Mouse (Mus musculus): ENCODE data around the gene Cyp27a1. TPM values are rescaled to one million over a fixed set of nuclear protein-coding genes. Genes with fewer than 3 reads are reported as not detected.

Cyp27a1 gene
- 7.6 and 7.7 TPM in 2 replicates for polyA plus RNA-seq (2015; fragmentation: Nextera tagmentation; extraction: Ambion mirVana)

GRCm38 (mm10) chr1:74713099-74713858 lies at the start of gene Cyp27a1:
Gene Cyp27a1 (plus strand): TSS chr1:74713574.
- peak within 1 kb of the TSS; percentile 72 for H3K9ac ChIP-seq (replicated peaks; ENCODE audit: low read length)
- no peaks in the 10 kb centered on the region for H3K9me3 ChIP-seq (ENCODE audit: low read length)
- peaks cover 6% of the 10 kb centered on the region for H3K4me1 ChIP-seq (ENCODE audit: insufficient read depth, low read length)
- 0 out of 2 replicates have a peak within 1 kb of the TSS, but pooled peaks have one; percentile 31 for H3K27ac ChIP-seq (ENCODE audit: low read length)
- peak within 1 kb of the TSS; percentile 56 for H3K4me3 ChIP-seq (ENCODE audit: low read length)
- 2% methylated on average over 35 of the region's 35 CpGs for WGBS
- peak within 1 kb of the TSS; percentile 85 for H3K4me2 ChIP-seq (replicated peaks; ENCODE audit: low read depth, low read length)
- peak; percentile 91 for ATAC-seq (ENCODE audit: low FRiP score, low TSS enrichment)
- no peaks in the 10 kb centered on the region for H3K27me3 ChIP-seq (ENCODE audit: insufficient read depth, low read length)
- no peaks in the 10 kb centered on the region for H3K36me3 ChIP-seq (ENCODE audit: insufficient read depth, low read length)

- Histone ChIP-seq H3K36me3 (ENCODE audit: insufficient read depth, low read length) (no peaks in the 10 kb centered on the region), H3K9ac (replicated peaks; ENCODE audit: low read length) (no peak overlapping the region), H3K27ac (ENCODE audit: low read length) (no peak overlapping the region), H3K4me3 (ENCODE audit: low read length) (no peak overlapping the region), H3K9me3 (ENCODE audit: low read length) (no peaks in the 10 kb centered on the region), H3K4me1 (ENCODE audit: insufficient read depth, low read length) (peaks cover 12% of the 10 kb centered on the region), H3K4me2 (replicated peaks; ENCODE audit: low read depth, low read length) (no peak overlapping the region), H3K27me3 (ENCODE audit: insufficient read depth, low read length) (no peaks in the 10 kb centered on the region)
- WGBS: 56% methylated on average over 6 of the region's 6 CpGs
- ATAC-seq (ENCODE audit: low FRiP score, low TSS enrichment): no peak
Observed at GRCm38 (mm10) chr1:74665153-74665552, 48.2 kb upstream of the Cyp27a1 start.

- no peak for ATAC-seq (ENCODE audit: low FRiP score, low TSS enrichment)
- 88% methylated on average over 3 of the region's 3 CpGs for WGBS
Observed at GRCm38 (mm10) chr1:74668371-74668770, 45.0 kb upstream of the Cyp27a1 start.

GRCm38 (mm10) chr1:74672731-74673130 lies 40.6 kb upstream of the Cyp27a1 start:
- Histone ChIP-seq H3K9me3 (ENCODE audit: low read length) (no peaks in the 10 kb centered on the region), H3K9ac (replicated peaks; ENCODE audit: low read length) (no peak overlapping the region), H3K36me3 (ENCODE audit: insufficient read depth, low read length) (peaks cover 6% of the 10 kb centered on the region; the same call in 1 of the 2 replicates), H3K4me1 (ENCODE audit: insufficient read depth, low read length) (no peaks in the 10 kb centered on the region), H3K4me2 (replicated peaks; ENCODE audit: low read depth, low read length) (no peak overlapping the region), H3K27me3 (ENCODE audit: insufficient read depth, low read length) (no peaks in the 10 kb centered on the region), H3K4me3 (ENCODE audit: low read length) (no peak overlapping the region), H3K27ac (ENCODE audit: low read length) (no peak overlapping the region)
- ATAC-seq (ENCODE audit: low FRiP score, low TSS enrichment): no peak
- WGBS: 62% methylated on average over 7 of the region's 7 CpGs

More at GRCm38 (mm10) chr1:74668371-74668770, 45.0 kb upstream of the Cyp27a1 start:
- H3K36me3 ChIP-seq (ENCODE audit: insufficient read depth, low read length): no peaks in the 10 kb centered on the region
- no peak overlapping the region for H3K4me3 ChIP-seq (ENCODE audit: low read length)
- no peaks in the 10 kb centered on the region for H3K9me3 ChIP-seq (ENCODE audit: low read length)
- H3K27ac ChIP-seq (ENCODE audit: low read length): no peak overlapping the region
- H3K4me2 ChIP-seq (replicated peaks; ENCODE audit: low read depth, low read length): no peak overlapping the region
- H3K27me3 ChIP-seq (ENCODE audit: insufficient read depth, low read length): no peaks in the 10 kb centered on the region
- H3K9ac ChIP-seq (replicated peaks; ENCODE audit: low read length): no peak overlapping the region
- H3K4me1 ChIP-seq (ENCODE audit: insufficient read depth, low read length): peaks cover 3% of the 10 kb centered on the region; the same call in 1 of the 2 replicates

GRCm38 (mm10) chr1:74676863-74677262 lies 36.5 kb upstream of the Cyp27a1 start:
- no peak overlapping the region for H3K9ac ChIP-seq (replicated peaks; ENCODE audit: low read length)
- H3K27me3 ChIP-seq (ENCODE audit: insufficient read depth, low read length): no peaks in the 10 kb centered on the region
- H3K27ac ChIP-seq (ENCODE audit: low read length): no peak overlapping the region
- peaks cover 35% of the 10 kb centered on the region for H3K36me3 ChIP-seq (ENCODE audit: insufficient read depth, low read length)
- H3K4me2 ChIP-seq (replicated peaks; ENCODE audit: low read depth, low read length): no peak overlapping the region
- ATAC-seq (ENCODE audit: low FRiP score, low TSS enrichment): no peak
- no peaks in the 10 kb centered on the region for H3K4me1 ChIP-seq (ENCODE audit: insufficient read depth, low read length)
- H3K9me3 ChIP-seq (ENCODE audit: low read length): no peaks in the 10 kb centered on the region
- WGBS: 99% methylated on average over 3 of the region's 3 CpGs
- no peak overlapping the region for H3K4me3 ChIP-seq (ENCODE audit: low read length)

GRCm38 (mm10) chr1:74677843-74678242 lies 35.5 kb upstream of the Cyp27a1 start:
- Histone ChIP-seq H3K9me3 (ENCODE audit: low read length) (no peaks in the 10 kb centered on the region), H3K9ac (replicated peaks; ENCODE audit: low read length) (no peak overlapping the region), H3K4me3 (ENCODE audit: low read length) (no peak overlapping the region), H3K4me2 (replicated peaks; ENCODE audit: low read depth, low read length) (no peak overlapping the region), H3K36me3 (ENCODE audit: insufficient read depth, low read length) (peaks cover 38% of the 10 kb centered on the region), H3K27ac (ENCODE audit: low read length) (no peak overlapping the region), H3K4me1 (ENCODE audit: insufficient read depth, low read length) (no peaks in the 10 kb centered on the region), H3K27me3 (ENCODE audit: insufficient read depth, low read length) (no peaks in the 10 kb centered on the region)
- ATAC-seq (ENCODE audit: low FRiP score, low TSS enrichment): no peak
- 97% methylated on average over 1 of the region's 1 CpGs for WGBS

- WGBS: 92% methylated on average over 7 of the region's 7 CpGs
- ATAC-seq (ENCODE audit: low FRiP score, low TSS enrichment): no peak
- H3K36me3 ChIP-seq (ENCODE audit: insufficient read depth, low read length): peaks cover 77% of the 10 kb centered on the region
Observed at GRCm38 (mm10) chr1:74687131-74687530, 26.2 kb upstream of the Cyp27a1 start.

GRCm38 (mm10) chr1:74693891-74694583 lies 19.3 kb upstream of the Cyp27a1 start:
- H3K4me1 ChIP-seq (ENCODE audit: insufficient read depth, low read length): no peaks in the 10 kb centered on the region
- no peak overlapping the region for H3K4me2 ChIP-seq (replicated peaks; ENCODE audit: low read depth, low read length)
- ATAC-seq (ENCODE audit: low FRiP score, low TSS enrichment): no peak
- WGBS: 95% methylated on average over 8 of the region's 8 CpGs
- no peak overlapping the region for H3K4me3 ChIP-seq (ENCODE audit: low read length)
- no peak overlapping the region for H3K9ac ChIP-seq (replicated peaks; ENCODE audit: low read length)
- H3K27me3 ChIP-seq (ENCODE audit: insufficient read depth, low read length): no peaks in the 10 kb centered on the region
- H3K36me3 ChIP-seq (ENCODE audit: insufficient read depth, low read length): peaks cover 76% of the 10 kb centered on the region
- no peak overlapping the region for H3K27ac ChIP-seq (ENCODE audit: low read length)
- no peaks in the 10 kb centered on the region for H3K9me3 ChIP-seq (ENCODE audit: low read length)

More at GRCm38 (mm10) chr1:74687131-74687530, 26.2 kb upstream of the Cyp27a1 start:
- Histone ChIP-seq H3K27me3 (ENCODE audit: insufficient read depth, low read length) (no peaks in the 10 kb centered on the region), H3K4me1 (ENCODE audit: insufficient read depth, low read length) (no peaks in the 10 kb centered on the region), H3K27ac (ENCODE audit: low read length) (no peak overlapping the region), H3K9ac (replicated peaks; ENCODE audit: low read length) (no peak overlapping the region), H3K4me3 (ENCODE audit: low read length) (no peak overlapping the region), H3K4me2 (replicated peaks; ENCODE audit: low read depth, low read length) (no peak overlapping the region), H3K9me3 (ENCODE audit: low read length) (no peaks in the 10 kb centered on the region)

- peaks cover 70% of the 10 kb centered on the region for H3K36me3 ChIP-seq (ENCODE audit: insufficient read depth, low read length)
- H3K4me3 ChIP-seq (ENCODE audit: low read length): no peak overlapping the region
- no peaks in the 10 kb centered on the region for H3K27me3 ChIP-seq (ENCODE audit: insufficient read depth, low read length)
- no peak overlapping the region for H3K4me2 ChIP-seq (replicated peaks; ENCODE audit: low read depth, low read length)
- H3K9me3 ChIP-seq (ENCODE audit: low read length): no peaks in the 10 kb centered on the region
- no peak overlapping the region for H3K9ac ChIP-seq (replicated peaks; ENCODE audit: low read length)
- ATAC-seq (ENCODE audit: low FRiP score, low TSS enrichment): no peak
- H3K4me1 ChIP-seq (ENCODE audit: insufficient read depth, low read length): no peaks in the 10 kb centered on the region
- 93% methylated on average over 4 of the region's 4 CpGs for WGBS
- H3K27ac ChIP-seq (ENCODE audit: low read length): no peak overlapping the region
Observed at GRCm38 (mm10) chr1:74695836-74696235, 17.5 kb upstream of the Cyp27a1 start.

- no peak for ATAC-seq (ENCODE audit: low FRiP score, low TSS enrichment)
- WGBS: 92% methylated on average over 6 of the region's 6 CpGs
- H3K36me3 ChIP-seq (ENCODE audit: insufficient read depth, low read length): peaks cover 58% of the 10 kb centered on the region
Observed at GRCm38 (mm10) chr1:74697416-74697815, 16.0 kb upstream of the Cyp27a1 start.

More at GRCm38 (mm10) chr1:74697416-74697815, 16.0 kb upstream of the Cyp27a1 start:
- H3K9ac ChIP-seq (replicated peaks; ENCODE audit: low read length): no peak overlapping the region
- no peak overlapping the region for H3K4me2 ChIP-seq (replicated peaks; ENCODE audit: low read depth, low read length)
- no peaks in the 10 kb centered on the region for H3K4me1 ChIP-seq (ENCODE audit: insufficient read depth, low read length)
- H3K27ac ChIP-seq (ENCODE audit: low read length): no peak overlapping the region
- no peaks in the 10 kb centered on the region for H3K9me3 ChIP-seq (ENCODE audit: low read length)
- no peak overlapping the region for H3K4me3 ChIP-seq (ENCODE audit: low read length)
- H3K27me3 ChIP-seq (ENCODE audit: insufficient read depth, low read length): no peaks in the 10 kb centered on the region
